Mouse (Mus musculus): ENCODE data around the gene Lrrc75b. TPM values are rescaled to one million over a fixed set of nuclear protein-coding genes. Genes with fewer than 3 reads are reported as not detected.
A peak's percentile ranks its signal among the peaks of the same experiment; 100 is the strongest.

The Lrrc75b gene
- total RNA-seq, 2 experiments from 2014 or later: 0.11 to 0.15 TPM

GRCm38 (mm10) chr10:75501641-75502040 is 58.5 kb downstream of the Lrrc75b start:
- TF ChIP-seq CTCF (IDR thresholded peaks at IDR 0.05): no peak
- Histone ChIP-seq H3K4me3 (no peak overlapping the region), H3K27ac (no peak overlapping the region)
- intact Hi-C loops (cut with DNase I): no loop called here
- no peak for DNase-seq

- TF ChIP-seq CTCF (IDR thresholded peaks at IDR 0.05): no peak
- Histone ChIP-seq H3K4me3 (no peak overlapping the region), H3K27ac (peak overlapping the region; percentile 67)
- no peak for DNase-seq
- intact Hi-C loops (cut with DNase I): no loop called here
Measured at GRCm38 (mm10) chr10:75500345-75500744, 59.8 kb downstream of the Lrrc75b start.

Other genes with a start within 250 kb of the Lrrc75b start
- gene Adora2a, start 243.5 kb downstream of the Lrrc75b start, total RNA-seq (2021): under 1 TPM; 0.92 to 0.98 TPM
- not detected for gene Upb1, start 159.2 kb downstream of the Lrrc75b start, total RNA-seq (2021)
- gene Snrpd3, start 42.8 kb downstream of the Lrrc75b start, total RNA-seq (2021): 10 to 100 TPM; 65.9 to 91.4 TPM
- gene Gucd1, start 42.4 kb downstream of the Lrrc75b start, total RNA-seq (2021): 10 to 100 TPM; 48.2 to 78.7 TPM
- not detected for gene Ggt1, start 1.3 kb upstream of the Lrrc75b start, total RNA-seq (2021)
- 1 to 10 TPM; 2.9 to 4.6 TPM for gene Ggt5, start 29.0 kb upstream of the Lrrc75b start, total RNA-seq (2021)
- 1 to 10 TPM; 1.0 to 2.4 TPM for gene Susd2, start 83.7 kb upstream of the Lrrc75b start, total RNA-seq (2021)
- 10 to 100 TPM in 1 of 2 experiments, 1 to 10 TPM in 1; 8.4 to 11.0 TPM for gene Cabin1, start 204.0 kb upstream of the Lrrc75b start, total RNA-seq (2021)
- gene Ddt, start 213.1 kb upstream of the Lrrc75b start, total RNA-seq (2021): 10 to 100 TPM; 32.5 to 55.0 TPM
- not detected for gene Gm20441, start 220.6 kb upstream of the Lrrc75b start, total RNA-seq (2021)
- 1 to 10 TPM; 2.6 to 3.2 TPM for gene Gstt3, start 221.1 kb upstream of the Lrrc75b start, total RNA-seq (2021)
- gene Gstt1, start 238.3 kb upstream of the Lrrc75b start, total RNA-seq (2021): 1 to 10 TPM; 4.5 to 5.7 TPM